Mouse (Mus musculus) layer of hippocampus, postnatal 25 days (tissue): ENCODE measurements around the gene Crispld2. TPM values are rescaled to one million over a fixed set of nuclear protein-coding genes. Genes with fewer than 3 reads are reported as not detected.

ENCODE experiments used
- DNase-seq, 2 experiments: peaks; one replicate each; pipeline ENCODE4 v3.0.0; 2022; ENCODE audit warnings: mixed read lengths in 2 of 2, low spot score in 1 of 2; ENCODE audit errors: extremely low spot score in 1 of 2
- total RNA-seq, 2 experiments: library from RNA; stranded (reverse); gene quantifications; 2 replicates each; pipeline ENCODE4 v1.2.3; 2021

Gene Crispld2
- 1 to 10 TPM; 1.4 to 2.1 TPM for total RNA-seq

GRCm38 (mm10) chr8:119992249-119992648, at the start of gene Crispld2:
Gene Crispld2 (plus strand): TSS chr8:119992438.
- DNase-seq = peak; percentile 15 to 52

DNA sequence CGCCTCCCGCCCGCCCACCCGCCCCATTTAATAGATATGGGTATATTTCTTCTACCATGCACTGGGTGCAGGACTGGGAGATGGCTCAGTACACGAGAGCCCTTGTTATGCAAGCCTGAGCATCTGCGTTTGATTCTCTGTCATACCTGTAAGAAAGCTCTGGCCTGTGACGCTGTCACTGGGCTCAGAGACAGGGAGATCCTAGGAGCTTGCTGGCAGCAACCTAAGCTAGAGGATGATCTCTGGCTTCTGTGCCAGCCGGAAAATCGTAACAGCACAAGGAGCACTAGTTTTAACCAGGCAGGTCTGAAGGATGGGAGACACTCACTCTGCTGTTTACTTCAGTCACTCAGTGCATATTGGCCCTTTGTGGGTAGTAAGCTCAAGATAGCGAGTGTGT, 48.6 kb upstream of the Crispld2 start:
- DNase-seq = no peak

DNA sequence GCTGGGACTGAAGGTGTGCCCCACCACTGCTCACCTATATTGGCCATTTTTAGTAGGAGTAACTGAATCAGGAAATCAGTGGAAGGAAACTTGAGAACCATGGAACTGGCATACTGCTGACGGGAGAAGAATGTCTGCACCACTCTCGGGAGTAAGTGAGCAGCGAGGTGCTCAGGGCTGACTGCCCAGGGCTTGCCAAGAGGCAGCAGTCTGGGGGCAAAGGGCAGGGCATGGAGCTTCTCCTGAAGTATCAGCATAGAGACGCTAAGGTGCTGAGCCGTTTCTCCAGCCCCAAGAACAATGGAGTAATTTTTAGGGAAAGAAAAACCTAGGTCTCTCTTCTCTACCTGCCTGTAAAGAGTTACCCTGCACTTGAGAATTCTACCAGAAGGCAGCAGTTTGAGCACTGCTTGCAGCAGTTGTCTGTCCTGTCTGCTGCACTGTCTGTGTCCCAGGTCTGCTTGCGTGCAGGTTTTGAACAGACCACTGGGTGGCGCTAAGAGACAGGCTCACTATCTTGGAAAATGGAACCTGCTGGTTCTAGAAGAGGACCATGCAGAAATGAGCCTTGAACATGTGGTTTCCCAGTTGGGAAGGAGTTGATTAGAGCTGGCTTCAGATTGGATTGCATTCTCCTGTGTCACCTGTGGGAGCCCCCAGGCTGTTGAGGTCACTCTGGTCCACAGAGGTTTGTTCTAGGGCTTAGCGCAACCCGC, 48.0 kb upstream of the Crispld2 start:
- peak; percentile 66 to 83 for DNase-seq

DNA sequence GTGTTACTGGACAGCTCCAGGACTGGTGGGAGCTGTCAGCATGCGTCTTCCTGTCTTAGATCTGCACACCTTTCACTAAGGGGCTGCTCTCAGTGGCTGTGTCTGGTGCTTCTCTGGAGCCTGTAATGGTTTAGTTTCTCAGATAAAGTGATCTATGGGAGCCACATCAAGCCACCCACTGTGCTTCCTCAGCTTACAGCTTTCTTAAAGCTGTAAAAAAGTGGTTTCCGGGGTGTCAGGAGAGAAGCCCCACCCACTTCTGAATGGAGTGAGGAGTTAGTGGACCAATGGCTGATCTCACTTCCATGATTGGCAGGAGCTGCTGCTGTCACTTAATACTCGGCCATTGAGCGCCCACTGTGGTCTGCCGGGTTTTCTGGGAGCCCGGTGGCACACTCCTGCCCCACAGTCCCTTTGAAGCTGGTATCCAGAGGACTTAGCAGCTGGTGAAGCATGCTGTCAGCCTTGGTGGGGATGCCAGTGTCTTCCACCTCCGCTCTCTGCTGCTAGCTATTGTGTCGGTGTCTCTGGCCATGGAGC, 45.8 kb upstream of the Crispld2 start:
- DNase-seq = no peak

GRCm38 (mm10) chr8:119947653-119948052, 44.6 kb upstream of the Crispld2 start:
- DNase-seq = no peak

DNA sequence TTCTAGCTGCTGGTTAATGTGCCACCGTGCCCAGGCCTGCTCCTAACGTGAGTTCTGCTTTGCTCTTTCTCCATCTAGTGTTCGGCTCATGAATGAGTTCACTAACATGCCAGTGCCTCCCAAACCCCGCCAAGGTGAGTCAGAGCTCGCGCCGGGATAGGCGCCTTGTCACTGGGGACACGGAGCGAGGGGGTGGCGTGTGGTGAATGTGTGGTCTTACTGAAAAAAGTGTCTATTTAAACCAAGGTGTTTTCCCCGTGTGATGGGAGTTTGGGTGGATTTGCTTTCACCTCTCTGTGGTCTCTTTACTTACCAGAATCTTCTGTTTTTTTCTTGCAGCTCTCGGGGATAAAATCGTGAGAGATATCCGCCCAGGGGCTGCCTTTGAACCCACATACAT, 43.9 kb upstream of the Crispld2 start:
- no peak for DNase-seq

GRCm38 (mm10) chr8:119952282-119952681, 40.0 kb upstream of the Crispld2 start:
- DNase-seq = no peak

GRCm38 (mm10) chr8:119952747-119953146, 39.5 kb upstream of the Crispld2 start:
- no peak for DNase-seq

DNA sequence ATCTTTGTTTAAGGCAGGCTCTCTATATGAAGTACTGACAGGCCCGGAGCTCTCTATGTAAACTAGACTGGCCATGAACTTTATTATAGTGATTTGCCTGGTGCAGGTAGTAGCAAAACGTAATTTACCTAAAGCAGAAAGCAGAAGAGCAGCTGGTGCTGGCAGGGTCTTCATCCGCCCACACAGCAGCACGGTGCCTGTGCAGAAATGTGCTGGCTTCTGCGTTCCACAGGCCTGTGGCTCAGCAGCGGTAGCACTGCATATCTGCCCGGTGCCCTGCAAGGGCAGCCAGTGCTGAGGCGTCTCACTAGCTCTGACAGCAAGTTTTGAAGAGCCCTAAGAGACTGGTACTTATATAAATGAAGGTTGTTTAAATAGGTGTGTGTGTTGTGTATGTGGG, 36.9 kb upstream of the Crispld2 start:
- DNase-seq = no peak

DNA sequence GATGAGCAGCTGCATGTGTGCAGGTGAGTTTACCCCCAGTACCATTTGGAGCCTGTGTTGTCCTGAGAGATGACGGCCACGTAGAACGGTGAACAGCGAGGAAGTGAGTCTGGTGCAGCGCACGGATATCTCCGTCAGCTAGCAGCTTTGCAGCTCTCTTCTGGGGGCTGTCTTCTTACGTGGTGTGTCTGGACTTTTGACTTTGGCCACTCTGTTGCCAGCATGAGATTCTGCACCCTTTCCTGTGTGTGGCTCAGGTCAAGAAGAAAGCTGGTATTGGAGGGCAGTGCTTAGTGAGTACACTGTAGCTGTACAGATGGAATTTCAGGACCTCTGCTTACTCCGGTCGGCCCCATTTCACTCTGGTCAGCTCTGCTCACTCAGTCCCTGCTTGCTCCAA, 34.2 kb upstream of the Crispld2 start:
- no peak for DNase-seq

- DNase-seq = peak in 1 of 2 experiments; percentile 39
Measured at GRCm38 (mm10) chr8:119960531-119961104, 31.6 kb upstream of the Crispld2 start.

- no peak for DNase-seq
Measured at GRCm38 (mm10) chr8:119964859-119965258, 27.4 kb upstream of the Crispld2 start.

DNA sequence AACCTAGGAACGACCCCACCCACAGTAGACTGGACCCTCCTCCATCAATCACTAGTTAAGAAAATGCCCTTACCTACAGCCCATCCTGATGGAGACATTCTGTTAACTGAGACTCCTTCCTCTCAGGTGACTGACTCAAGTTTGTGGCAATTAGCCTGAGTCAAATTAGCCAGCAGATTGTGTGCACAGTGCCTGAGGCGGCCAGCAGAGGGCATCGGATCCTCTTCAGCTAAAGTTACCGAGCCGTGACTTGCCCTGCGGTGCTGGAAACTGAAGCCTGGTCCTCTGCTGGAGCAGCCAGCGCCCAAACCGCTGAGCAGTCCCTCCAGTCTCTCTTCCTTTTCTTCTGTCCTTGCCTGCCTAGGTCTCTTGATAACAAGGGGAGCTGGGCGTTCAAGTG, 24.8 kb upstream of the Crispld2 start:
- DNase-seq = no peak

DNA sequence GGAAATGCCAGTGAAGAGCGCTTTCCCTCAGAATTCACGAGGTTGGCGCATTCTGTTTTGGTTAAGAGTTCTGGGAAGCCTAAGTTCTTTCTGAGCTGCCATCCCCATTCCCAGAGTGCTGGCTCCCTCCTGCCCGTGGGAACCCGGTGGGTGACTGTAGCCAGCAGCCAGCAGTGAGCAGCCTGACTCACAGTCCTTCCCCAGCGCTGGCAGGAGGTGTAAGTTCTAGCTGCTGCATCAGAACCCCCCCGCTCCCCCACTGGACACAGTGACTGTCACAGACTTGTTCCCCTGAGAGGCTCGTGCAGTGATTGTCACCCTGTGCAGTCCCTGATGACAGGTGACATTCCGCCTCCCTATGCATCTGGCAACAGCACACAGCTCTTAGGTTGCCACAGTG, 22.1 kb upstream of the Crispld2 start:
- no peak for DNase-seq

DNA sequence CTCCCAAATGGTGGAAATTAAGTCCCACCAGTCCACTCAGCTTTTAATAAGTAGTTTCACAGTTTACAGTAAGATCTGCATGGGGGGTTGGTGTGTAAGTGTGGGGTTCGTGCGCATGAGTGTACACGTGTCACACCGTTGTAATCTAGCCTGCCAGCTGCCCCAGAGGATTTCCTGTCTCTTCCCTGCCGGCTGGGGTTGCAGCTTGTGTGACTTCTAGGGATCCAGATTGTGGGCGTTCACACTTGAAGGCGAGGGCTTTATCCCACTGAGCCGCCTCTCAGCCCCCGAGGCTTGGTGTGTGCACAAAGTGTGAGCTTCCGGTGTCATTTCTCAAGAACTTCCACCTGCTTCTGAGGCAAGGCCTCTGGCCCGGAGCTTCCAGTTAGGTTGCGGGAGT, 19.7 kb upstream of the Crispld2 start:
- DNase-seq = no peak

- no peak for DNase-seq
Measured at GRCm38 (mm10) chr8:119978770-119979381, 13.4 kb upstream of the Crispld2 start.

- no peak for DNase-seq
Measured at GRCm38 (mm10) chr8:119981253-119981652, 11.0 kb upstream of the Crispld2 start.

DNA sequence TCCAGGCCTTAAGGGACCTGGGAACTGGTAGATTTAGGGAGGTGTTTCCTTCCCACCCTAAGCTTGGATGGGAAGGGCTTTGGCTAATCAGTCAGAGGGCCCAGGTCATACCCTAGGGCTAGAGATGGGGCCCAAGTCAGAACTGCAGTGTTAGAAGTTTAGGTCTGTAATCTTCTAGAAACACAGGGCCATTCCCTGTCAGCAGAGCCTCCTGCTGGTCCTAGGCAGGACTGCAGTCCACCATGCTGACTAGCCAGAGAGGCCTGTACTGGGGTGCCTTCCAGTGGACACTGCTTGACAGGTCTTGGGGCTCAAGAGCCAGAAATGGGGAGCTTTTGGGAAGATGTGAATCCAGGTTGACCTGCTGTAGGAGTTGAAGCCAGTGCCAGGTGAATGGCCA, 8.2 kb upstream of the Crispld2 start:
- no peak for DNase-seq

DNA sequence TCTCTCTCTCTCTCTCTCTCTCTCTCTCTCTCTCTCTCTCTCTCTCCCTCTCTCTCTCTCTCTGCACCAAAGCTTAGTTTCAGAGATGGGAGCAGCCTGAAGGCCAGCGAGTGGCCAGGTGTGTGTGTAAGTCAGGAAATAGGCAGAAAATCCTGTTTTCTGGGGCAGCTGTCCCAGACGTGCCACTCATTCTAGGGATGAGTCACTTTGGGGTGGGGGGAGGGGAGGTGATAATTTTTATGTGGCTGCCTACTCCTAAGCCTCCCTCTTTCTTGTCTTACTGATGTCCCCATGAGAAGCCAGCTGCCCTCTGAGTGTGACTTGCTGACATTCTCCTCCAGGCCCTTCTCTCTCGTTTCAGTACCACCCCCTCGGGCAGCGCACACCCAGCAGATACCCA, 6.1 kb upstream of the Crispld2 start:
- DNase-seq = no peak

- no peak for DNase-seq
Measured at GRCm38 (mm10) chr8:119988087-119988486, 4.2 kb upstream of the Crispld2 start.

DNA sequence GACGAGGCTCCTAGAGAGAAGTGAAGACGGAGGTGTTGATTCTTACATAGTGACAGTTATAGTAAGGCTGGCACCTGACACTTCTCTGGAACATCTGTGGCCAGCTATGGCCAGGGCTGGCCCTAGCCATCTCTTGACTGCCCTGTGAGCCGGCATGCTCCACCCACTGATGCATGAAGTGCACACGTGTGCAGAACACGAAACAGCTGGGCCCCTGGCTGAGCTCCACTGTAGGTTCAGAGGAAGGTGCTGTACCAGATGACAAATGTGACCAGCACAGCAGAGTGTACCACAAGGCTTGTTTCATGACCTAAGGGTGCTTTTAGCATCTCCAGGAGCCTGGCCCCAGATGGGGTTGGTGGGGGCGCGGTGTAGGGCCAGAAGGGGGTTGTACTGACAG, 1.9 kb downstream of the Crispld2 start:
- DNase-seq = no peak

- no peak for DNase-seq
Measured at GRCm38 (mm10) chr8:119994556-119994955, 2.3 kb downstream of the Crispld2 start.
